Mouse (Mus musculus): ENCODE data around the gene Sun2. TPM values are rescaled to one million over a fixed set of nuclear protein-coding genes. Genes with fewer than 3 reads are reported as not detected.

Gene Sun2
- polyA plus RNA-seq, 1 experiment from 2014 or later: 2.2 TPM

- H3K4me2 ChIP-seq (replicated peaks; ENCODE audit: low read depth): no peak overlapping the region
- ATAC-seq (ENCODE audit: low FRiP score, low TSS enrichment): no peak
- no peak overlapping the region for H3K9ac ChIP-seq (ENCODE audit: low read length)
- DNase-seq (ENCODE audit: low spot score): no peak
- no peak for TF ChIP-seq EP300 (optimal IDR thresholded peaks at IDR 0.05)
- no peak for TF ChIP-seq CTCF (IDR thresholded peaks at IDR 0.05; ENCODE audit: low read depth)
- H3K4me1 ChIP-seq (replicated peaks; ENCODE audit: control insufficient read depth, insufficient read depth): no peaks in the 10 kb centered on the region
- no peaks in the 10 kb centered on the region for H3K9me3 ChIP-seq (ENCODE audit: control insufficient read depth, low read length)
- 57% methylated on average over 4 of the region's 4 CpGs for WGBS
- H3K27ac ChIP-seq (replicated peaks): no peak overlapping the region
- no peak overlapping the region for H3K4me3 ChIP-seq (ENCODE audit: low read depth, low read length)
- H3K36me3 ChIP-seq (ENCODE audit: control insufficient read depth, insufficient read depth, low read length): no peaks in the 10 kb centered on the region
- no peaks in the 10 kb centered on the region for H3K27me3 ChIP-seq (ENCODE audit: control insufficient read depth, insufficient read depth, low read length)
Observed at GRCm38 (mm10) chr15:79753873-79754272, 11.5 kb upstream of the Sun2 start.

- Histone ChIP-seq H3K4me1 (replicated peaks; ENCODE audit: control insufficient read depth, insufficient read depth) (no peaks in the 10 kb centered on the region), H3K9ac (ENCODE audit: low read length) (no peak overlapping the region), H3K4me3 (ENCODE audit: low read depth, low read length) (no peak overlapping the region), H3K9me3 (ENCODE audit: control insufficient read depth, low read length) (no peaks in the 10 kb centered on the region), H3K27me3 (ENCODE audit: control insufficient read depth, insufficient read depth, low read length) (no peaks in the 10 kb centered on the region), H3K27ac (replicated peaks) (no peak overlapping the region), H3K4me2 (replicated peaks; ENCODE audit: low read depth) (no peak overlapping the region), H3K36me3 (ENCODE audit: control insufficient read depth, insufficient read depth, low read length) (no peaks in the 10 kb centered on the region)
- no peak for DNase-seq (ENCODE audit: low spot score)
- WGBS: 81% methylated on average over 3 of the region's 3 CpGs
- peak; percentile 43; the same call in 1 of the 2 replicates for ATAC-seq (ENCODE audit: low FRiP score, low TSS enrichment)
- TF ChIP-seq CTCF (IDR thresholded peaks at IDR 0.05; ENCODE audit: low read depth): no peak
- TF ChIP-seq EP300 (optimal IDR thresholded peaks at IDR 0.05): no peak
Observed at GRCm38 (mm10) chr15:79753420-79753752, 11.1 kb upstream of the Sun2 start.

- H3K4me1 ChIP-seq (replicated peaks; ENCODE audit: control insufficient read depth, insufficient read depth): no peaks in the 10 kb centered on the region
- H3K4me3 ChIP-seq (ENCODE audit: low read depth, low read length): no peak overlapping the region
- no peaks in the 10 kb centered on the region for H3K36me3 ChIP-seq (ENCODE audit: control insufficient read depth, insufficient read depth, low read length)
- ATAC-seq (ENCODE audit: low FRiP score, low TSS enrichment): peak; percentile 59
- DNase-seq (ENCODE audit: low spot score): peak; percentile 78
- H3K27me3 ChIP-seq (ENCODE audit: control insufficient read depth, insufficient read depth, low read length): no peaks in the 10 kb centered on the region
- 23% methylated on average over 11 of the region's 11 CpGs for WGBS
- no peaks in the 10 kb centered on the region for H3K9me3 ChIP-seq (ENCODE audit: control insufficient read depth, low read length)
- no peak overlapping the region for H3K27ac ChIP-seq (replicated peaks)
- TF ChIP-seq EP300 (optimal IDR thresholded peaks at IDR 0.05) (no peak), CTCF (IDR thresholded peaks at IDR 0.05; ENCODE audit: low read depth) (peak; percentile 100)
- H3K9ac ChIP-seq (ENCODE audit: low read length): no peak overlapping the region
- no peak overlapping the region for H3K4me2 ChIP-seq (replicated peaks; ENCODE audit: low read depth)
Observed at GRCm38 (mm10) chr15:79752742-79753419, 10.5 kb upstream of the Sun2 start.

GRCm38 (mm10) chr15:79751772-79752171, 9.4 kb upstream of the Sun2 start:
- TF ChIP-seq CTCF (IDR thresholded peaks at IDR 0.05; ENCODE audit: low read depth): no peak
- TF ChIP-seq EP300 (optimal IDR thresholded peaks at IDR 0.05): no peak
- Histone ChIP-seq H3K4me2 (replicated peaks; ENCODE audit: low read depth) (no peak overlapping the region), H3K27ac (replicated peaks) (no peak overlapping the region; the same call in 1 of the 2 replicates), H3K4me3 (ENCODE audit: low read depth, low read length) (no peak overlapping the region), H3K27me3 (ENCODE audit: control insufficient read depth, insufficient read depth, low read length) (no peaks in the 10 kb centered on the region), H3K9ac (ENCODE audit: low read length) (no peak overlapping the region), H3K9me3 (ENCODE audit: control insufficient read depth, low read length) (no peaks in the 10 kb centered on the region), H3K4me1 (replicated peaks; ENCODE audit: control insufficient read depth, insufficient read depth) (no peaks in the 10 kb centered on the region), H3K36me3 (ENCODE audit: control insufficient read depth, insufficient read depth, low read length) (no peaks in the 10 kb centered on the region)
- 84% methylated on average over 17 of the region's 17 CpGs for WGBS
- DNase-seq (ENCODE audit: low spot score) (no peak), ATAC-seq (ENCODE audit: low FRiP score, low TSS enrichment) (no peak)

GRCm38 (mm10) chr15:79750266-79750665, 7.9 kb upstream of the Sun2 start:
- H3K4me1 ChIP-seq (replicated peaks; ENCODE audit: control insufficient read depth, insufficient read depth): no peaks in the 10 kb centered on the region
- H3K4me3 ChIP-seq (ENCODE audit: low read depth, low read length): no peak overlapping the region
- ATAC-seq (ENCODE audit: low FRiP score, low TSS enrichment) (no peak), DNase-seq (ENCODE audit: low spot score) (no peak)
- H3K9ac ChIP-seq (ENCODE audit: low read length): no peak overlapping the region
- WGBS: 84% methylated on average over 8 of the region's 8 CpGs
- no peak for TF ChIP-seq CTCF (IDR thresholded peaks at IDR 0.05; ENCODE audit: low read depth)
- no peak for TF ChIP-seq EP300 (optimal IDR thresholded peaks at IDR 0.05)
- H3K4me2 ChIP-seq (replicated peaks; ENCODE audit: low read depth): no peak overlapping the region
- no peaks in the 10 kb centered on the region for H3K36me3 ChIP-seq (ENCODE audit: control insufficient read depth, insufficient read depth, low read length)
- no peak overlapping the region for H3K27ac ChIP-seq (replicated peaks)
- H3K9me3 ChIP-seq (ENCODE audit: control insufficient read depth, low read length): no peaks in the 10 kb centered on the region
- H3K27me3 ChIP-seq (ENCODE audit: control insufficient read depth, insufficient read depth, low read length): no peaks in the 10 kb centered on the region

- ATAC-seq (ENCODE audit: low FRiP score, low TSS enrichment): no peak
- WGBS: 89% methylated on average over 7 of the region's 7 CpGs
- no peaks in the 10 kb centered on the region for H3K9me3 ChIP-seq (ENCODE audit: control insufficient read depth, low read length)
- no peaks in the 10 kb centered on the region for H3K4me1 ChIP-seq (replicated peaks; ENCODE audit: control insufficient read depth, insufficient read depth)
- H3K27ac ChIP-seq (replicated peaks): no peak overlapping the region
- no peak for TF ChIP-seq EP300 (optimal IDR thresholded peaks at IDR 0.05)
- TF ChIP-seq CTCF (IDR thresholded peaks at IDR 0.05; ENCODE audit: low read depth): no peak
- DNase-seq (ENCODE audit: low spot score): no peak
- no peak overlapping the region for H3K4me3 ChIP-seq (ENCODE audit: low read depth, low read length)
- no peak overlapping the region for H3K4me2 ChIP-seq (replicated peaks; ENCODE audit: low read depth)
- no peak overlapping the region for H3K9ac ChIP-seq (ENCODE audit: low read length)
- no peaks in the 10 kb centered on the region for H3K36me3 ChIP-seq (ENCODE audit: control insufficient read depth, insufficient read depth, low read length)
- H3K27me3 ChIP-seq (ENCODE audit: control insufficient read depth, insufficient read depth, low read length): no peaks in the 10 kb centered on the region
Observed at GRCm38 (mm10) chr15:79749162-79749561, 6.8 kb upstream of the Sun2 start.
